In the genomic region with DNA sequence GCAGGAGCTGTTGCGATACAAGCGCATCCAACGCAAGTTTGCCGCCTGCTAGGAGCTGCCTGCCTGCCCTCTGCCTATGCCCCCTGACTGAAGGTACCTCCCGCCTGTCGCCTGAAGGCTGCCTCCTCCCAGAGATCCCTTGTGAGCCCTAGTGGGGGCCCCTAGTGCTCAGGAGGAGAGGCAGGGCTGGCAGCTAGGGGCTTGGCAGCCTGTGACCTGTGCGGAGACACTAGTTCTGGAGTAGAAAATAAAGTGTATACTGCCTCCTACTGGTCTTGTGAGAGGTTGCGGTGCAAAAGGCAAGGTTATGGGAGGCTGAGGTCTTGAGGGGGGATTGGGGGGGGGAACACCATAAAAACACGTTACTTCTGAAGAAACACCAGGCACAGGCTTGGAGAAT, we compare ENCODE assay signal across 8 mouse cellular contexts. TPM values are rescaled to one million over a fixed set of nuclear protein-coding genes. Genes with fewer than 3 reads are reported as not detected.
A peak's percentile ranks its signal among the peaks of the same experiment; 100 is the strongest.
DNase-seq lines count a peak whose midpoint lies in the region; ATAC-seq and TF ChIP-seq lines count a peak whose summit lies in the region.

No protein-coding gene starts in this region.

- WGBS in cerebellum, adult 2 months: 47% methylated on average over 9 of the region's 9 CpGs
- WGBS in heart, postnatal 0 days: 47% methylated on average over 9 of the region's 9 CpGs

- no peak overlapping the region for H3K4me3 ChIP-seq in cerebellum, adult 2 months (replicated peaks; ENCODE audit: insufficient read depth, low read depth, low read length)
- H3K4me3 ChIP-seq in heart, postnatal 0 days (ENCODE audit: low read depth, low read length): no peak overlapping the region

- H3K27ac ChIP-seq in cerebellum, adult 2 months (ENCODE audit: insufficient read depth, low read length): 0 out of 2 replicates have a peak overlapping the region, but pooled peaks have one; percentile 40
- no peak overlapping the region for H3K27ac ChIP-seq in heart, postnatal 0 days (ENCODE audit: low read depth)

- DNase-seq in heart, adult 11 months: peak; percentile 90
- no peak for DNase-seq in heart, postnatal 25 days (ENCODE audit: low spot score)
- peak; percentile 51 for DNase-seq in A20 (ENCODE audit: low read depth, low spot score)
- peak; percentile 38 to 55 for DNase-seq in cerebellum, adult 2 months
- peak; percentile 59 for DNase-seq in heart, postnatal 0 days (ENCODE audit: low spot score)
- peak; percentile 75 for DNase-seq in retina, embryonic 14.5 days (ENCODE audit: low spot score)
- DNase-seq in left cerebral cortex, postnatal 10 days (ENCODE audit: extremely low spot score in 1 of 2, low spot score in 2 of 2): no peak
- DNase-seq in left cerebral cortex, postnatal 25 days (ENCODE audit: low spot score in 2 of 2): no peak

- H3K4me1 ChIP-seq in cerebellum, adult 2 months (ENCODE audit: control insufficient read depth, insufficient read depth, low read length): peaks cover 28% of the 10 kb centered on the region
- H3K4me1 ChIP-seq in heart, postnatal 0 days (ENCODE audit: control insufficient read depth, insufficient read depth): no peaks in the 10 kb centered on the region

- H3K36me3 ChIP-seq in heart, postnatal 0 days (replicated peaks; ENCODE audit: control insufficient read depth, insufficient read depth, low read length): peaks cover 12% of the 10 kb centered on the region; the same call in 1 of the 2 replicates

- H3K27me3 ChIP-seq in cerebellum, adult 2 months (ENCODE audit: control insufficient read depth, insufficient read depth, low read length): no peaks in the 10 kb centered on the region
- H3K27me3 ChIP-seq in heart, postnatal 0 days (ENCODE audit: control insufficient read depth, insufficient read depth, low read length): peaks cover 11% of the 10 kb centered on the region; the same call in 1 of the 2 replicates

- no peaks in the 10 kb centered on the region for H3K9me3 ChIP-seq in heart, postnatal 0 days (replicated peaks; ENCODE audit: control insufficient read depth, low read length)

- TF ChIP-seq POLR2A in cerebellum, adult 2 months (IDR thresholded peaks at IDR 0.05; ENCODE audit: borderline replicate concordance, insufficient read depth, low read length): no peak

- H3K9ac ChIP-seq in heart, postnatal 0 days (replicated peaks; ENCODE audit: low read depth, low read length): no peak overlapping the region

- no peak for TF ChIP-seq EP300 in heart, postnatal 0 days (IDR thresholded peaks at IDR 0.05; ENCODE audit: low read depth)

- peak; percentile 63 for ATAC-seq in heart, postnatal 0 days (ENCODE audit: insufficient read depth, low read depth)

- H3K4me2 ChIP-seq in heart, postnatal 0 days (ENCODE audit: low read depth, low read length): no peak overlapping the region

- peak; percentile 43; the same call in 1 of the 2 replicates for TF ChIP-seq CTCF in cerebellum, adult 2 months (IDR thresholded peaks at IDR 0.05; ENCODE audit: borderline replicate concordance, insufficient read depth, low read depth, low read length)
- peak; percentile 61 for TF ChIP-seq CTCF in heart, postnatal 0 days (IDR thresholded peaks at IDR 0.05; ENCODE audit: low read depth)

- intact Hi-C loops in heart, postnatal 25 days (cut with DNase I): no loop called here
- intact Hi-C loops in left cerebral cortex, postnatal 10 days (cut with DNase I): no loop called here
- intact Hi-C loops in left cerebral cortex, postnatal 25 days (cut with DNase I): no loop called here

RNA-seq across cellular contexts. Expression of gene Gnmt, which starts 3.7 kb away (rescaled TPM):
- total RNA-seq in heart, postnatal 25 days (2021): 1 to 10 TPM in 1 of 2 experiments, under 1 TPM in 1; 0.92 to 2.3 TPM
- 12.0 and 18.1 TPM in 2 replicates for polyA plus RNA-seq in cerebellum, adult 2 months (2012; rRNA removed)
- 1.1 and 2.7 TPM in 2 replicates for total RNA-seq in heart, postnatal 0 days (2014; rRNA removed; ENCODE audit: low replicate concordance)
- 2.4 and 2.8 TPM in 2 replicates for polyA plus RNA-seq in heart, postnatal 0 days (2015; fragmentation: Nextera tagmentation; extraction: Ambion mirVana)
- under 1 TPM in 1 of 2 experiments, not detected in 1; 0.69 TPM for total RNA-seq in left cerebral cortex, postnatal 10 days (2021)
- under 1 TPM; 0.48 to 0.57 TPM for total RNA-seq in left cerebral cortex, postnatal 25 days (2021)

RNA-seq across cellular contexts. Expression of gene Pex6, which starts 14.0 kb away (rescaled TPM):
- total RNA-seq in heart, postnatal 25 days (2021): 10 to 100 TPM; 29.9 to 32.2 TPM
- polyA plus RNA-seq in cerebellum, adult 2 months (2012; rRNA removed): 46.5 and 52.4 TPM in 2 replicates
- total RNA-seq in heart, postnatal 0 days (2014; rRNA removed; ENCODE audit: low replicate concordance): 22.2 and 22.7 TPM in 2 replicates
- polyA plus RNA-seq in heart, postnatal 0 days (2015; fragmentation: Nextera tagmentation; extraction: Ambion mirVana): 6.5 and 8.8 TPM in 2 replicates
- total RNA-seq in left cerebral cortex, postnatal 10 days (2021): 10 to 100 TPM; 28.9 to 29.4 TPM
- 10 to 100 TPM; 48.1 to 49.1 TPM for total RNA-seq in left cerebral cortex, postnatal 25 days (2021)

RNA-seq across cellular contexts. Expression of gene Ppp2r5d, which starts 20.4 kb away (rescaled TPM):
- total RNA-seq in heart, postnatal 25 days (2021): 10 to 100 TPM; 33.2 to 34.9 TPM
- 137 and 139 TPM in 2 replicates for polyA plus RNA-seq in cerebellum, adult 2 months (2012; rRNA removed)
- 46.3 and 46.6 TPM in 2 replicates for total RNA-seq in heart, postnatal 0 days (2014; rRNA removed; ENCODE audit: low replicate concordance)
- 25.2 and 27.1 TPM in 2 replicates for polyA plus RNA-seq in heart, postnatal 0 days (2015; fragmentation: Nextera tagmentation; extraction: Ambion mirVana)
- 10 to 100 TPM; 96.4 to 98.5 TPM for total RNA-seq in left cerebral cortex, postnatal 10 days (2021)
- total RNA-seq in left cerebral cortex, postnatal 25 days (2021): 10 to 100 TPM; 81.2 to 91.0 TPM

RNA-seq across cellular contexts. Expression of gene Cnpy3, which starts 26.7 kb away (rescaled TPM):
- total RNA-seq in heart, postnatal 25 days (2021): 10 to 100 TPM; 18.8 to 20.1 TPM
- 68.6 and 76.6 TPM in 2 replicates for polyA plus RNA-seq in cerebellum, adult 2 months (2012; rRNA removed)
- 37.9 and 44.5 TPM in 2 replicates for total RNA-seq in heart, postnatal 0 days (2014; rRNA removed; ENCODE audit: low replicate concordance)
- polyA plus RNA-seq in heart, postnatal 0 days (2015; fragmentation: Nextera tagmentation; extraction: Ambion mirVana): 27.7 and 29.0 TPM in 2 replicates
- 10 to 100 TPM; 50.9 to 53.7 TPM for total RNA-seq in left cerebral cortex, postnatal 10 days (2021)
- total RNA-seq in left cerebral cortex, postnatal 25 days (2021): 10 to 100 TPM; 65.5 to 66.0 TPM

RNA-seq across cellular contexts. Expression of gene Ptcra, which starts 38.2 kb away (rescaled TPM):
- not detected for total RNA-seq in heart, postnatal 25 days (2021)
- 0.19 and 0.23 TPM in 2 replicates for polyA plus RNA-seq in cerebellum, adult 2 months (2012; rRNA removed)
- total RNA-seq in heart, postnatal 0 days (2014; rRNA removed; ENCODE audit: low replicate concordance): 0.27 TPM in 1 of 2 replicates, not detected in the other
- polyA plus RNA-seq in heart, postnatal 0 days (2015; fragmentation: Nextera tagmentation; extraction: Ambion mirVana): not detected in 2 replicates
- total RNA-seq in left cerebral cortex, postnatal 10 days (2021): not detected
- total RNA-seq in left cerebral cortex, postnatal 25 days (2021): not detected

Comparison
In these comparisons a context has a peak if more than half of its experiments do, and no peak if none do; other contexts are left out.
1. DNase-seq: peak in heart, adult 11 months (single experiment), A20 (single experiment), cerebellum, adult 2 months (2 of 2), heart, postnatal 0 days (single experiment) and retina, embryonic 14.5 days (single experiment); none in heart, postnatal 25 days (single experiment), left cerebral cortex, postnatal 10 days (0 of 2) and left cerebral cortex, postnatal 25 days (0 of 2).